Mouse (Mus musculus): ENCODE measurements at regions not wholly inside any gene's neighbourhood (a gene's known extent, or its start where the extent isn't known, plus 50 kb on each side); places are given as distances from the start of the nearest gene placed in this dataset.
"Not testable (repeated sequence)": the region's sequence is repeated elsewhere in the genome, so short reads cannot be mapped to it uniquely, and the experiment has no call there.

GRCm38 (mm10) chr17:13488608-13489324 is 134.4 kb downstream of the Tcp10c start:
- no peak for DNase-seq (ENCODE audit: low spot score in 2 of 2)

DNA sequence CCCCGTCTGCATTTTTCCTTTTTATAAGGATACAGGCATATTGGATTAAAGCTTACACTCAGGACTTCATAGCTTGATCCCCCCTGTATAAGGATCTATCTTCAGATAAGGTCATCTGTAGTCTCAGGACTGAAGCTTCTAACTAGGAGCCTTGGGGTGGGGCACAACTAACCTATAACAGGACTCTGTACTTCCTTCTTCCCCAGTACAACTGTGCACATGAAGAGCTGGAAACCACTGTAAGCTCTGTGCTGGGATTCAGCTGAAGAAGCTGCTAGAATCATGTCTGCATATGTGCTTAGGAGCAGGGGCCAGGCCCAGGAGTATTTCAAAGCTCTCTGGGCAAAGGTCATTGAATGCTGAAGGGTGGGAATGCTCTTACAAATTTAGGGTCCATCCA is 137.9 kb downstream of the Tcp10c start:
- DNase-seq (ENCODE audit: low spot score in 2 of 2), result not testable (repeated sequence)

DNA sequence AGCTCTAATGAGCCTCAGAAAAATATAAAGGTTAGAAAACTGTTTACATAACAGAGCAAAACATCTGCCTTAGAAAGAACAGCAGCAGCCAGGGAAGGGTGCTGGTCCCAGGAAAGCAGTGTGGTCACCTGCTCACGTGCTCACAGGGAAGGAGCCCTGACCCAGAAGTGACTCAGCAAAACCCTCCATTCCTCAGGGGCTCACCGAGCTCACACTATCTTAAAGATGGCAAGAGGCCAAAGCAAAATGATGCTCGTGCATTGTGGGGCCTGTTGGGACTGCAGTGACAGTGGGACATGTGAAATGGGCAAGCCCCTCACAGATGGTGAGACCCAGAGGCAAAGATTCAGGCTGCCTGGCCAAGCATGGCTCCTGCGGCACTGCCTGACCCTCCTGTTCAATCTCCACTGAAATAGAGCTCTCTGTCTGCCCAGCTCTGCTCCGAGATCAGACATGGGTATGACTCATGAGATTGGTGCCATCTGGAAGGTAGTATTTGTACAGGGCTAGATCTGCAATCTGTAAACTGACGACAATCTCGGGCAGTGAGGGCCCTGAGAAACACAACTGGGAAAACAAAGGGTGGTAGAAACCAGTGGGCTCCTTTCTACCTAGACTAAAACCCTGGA is 138.4 kb downstream of the Tcp10c start:
- DNase-seq (ENCODE audit: low spot score in 2 of 2), result not testable (repeated sequence)

- DNase-seq (ENCODE audit: low spot score in 2 of 2), result not testable (repeated sequence)
These were observed 139.5 kb downstream of the Tcp10c start for GRCm38 (mm10) chr17:13493866-13494265.

DNA sequence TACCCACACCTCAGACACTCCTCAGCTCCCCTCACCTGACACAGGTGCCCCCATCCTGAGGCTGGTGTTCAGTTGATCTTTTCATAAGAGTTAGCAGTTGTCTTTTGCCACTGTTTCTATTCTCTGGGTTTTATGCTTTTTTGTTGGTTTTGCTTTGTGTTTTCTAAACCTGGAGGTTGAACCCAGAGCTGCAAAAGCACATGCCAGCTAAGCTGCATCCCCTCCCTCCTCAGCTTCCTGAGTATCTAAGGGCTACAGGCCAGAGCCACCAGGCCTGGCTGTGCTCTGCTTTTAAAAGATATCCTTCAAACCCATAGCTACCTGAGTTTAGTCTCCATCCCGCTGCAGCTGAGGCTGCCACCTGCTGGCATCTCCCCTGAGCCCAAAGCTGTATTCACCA is 140.1 kb downstream of the Tcp10c start:
- not testable (repeated sequence) for DNase-seq (ENCODE audit: low spot score in 2 of 2)

DNA sequence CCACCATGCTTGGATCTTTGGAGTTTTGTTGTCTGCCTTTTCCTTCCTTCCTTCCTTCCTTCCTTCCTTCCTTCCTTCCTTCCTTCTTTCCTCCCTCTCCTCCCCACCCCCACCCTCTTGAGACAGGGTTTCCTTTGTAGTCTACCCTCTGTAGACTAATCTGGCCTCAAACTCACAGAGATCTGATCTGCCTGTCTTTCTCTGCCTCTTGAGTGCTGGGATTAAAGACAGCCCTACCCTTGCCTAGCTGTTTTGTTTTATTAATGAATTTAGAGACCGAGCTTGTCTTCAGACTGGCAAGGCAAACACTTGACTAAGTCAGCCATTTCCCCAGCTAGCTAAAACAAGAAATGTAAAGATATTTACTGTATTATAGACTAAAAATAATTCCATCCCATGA is 150.0 kb downstream of the Tcp10c start:
- DNase-seq (ENCODE audit: low spot score in 2 of 2), result not testable (repeated sequence)

DNA sequence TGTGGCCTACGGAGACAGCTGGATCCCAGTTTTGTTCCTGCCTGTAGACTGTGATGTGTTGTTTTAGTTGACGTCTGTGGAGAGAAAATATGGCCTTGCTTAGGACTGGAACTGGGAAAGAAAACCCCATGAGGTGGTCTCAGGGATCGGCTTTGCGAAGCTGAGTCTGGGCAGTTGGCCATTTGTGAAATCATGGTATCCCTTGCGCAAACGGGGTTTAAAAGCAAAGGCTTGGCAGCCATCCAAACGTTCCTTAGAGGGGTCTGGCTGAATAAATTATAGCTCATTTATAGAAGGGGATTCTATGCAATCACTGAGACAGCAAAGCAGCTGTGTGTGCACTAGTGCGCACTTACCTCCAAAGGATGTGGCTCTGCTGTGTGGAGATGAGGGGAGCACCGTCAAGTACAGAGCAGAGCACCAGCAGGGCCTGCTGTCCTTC is 150.5 kb downstream of the Tcp10c start:
- DNase-seq (ENCODE audit: low spot score in 2 of 2), result not testable (repeated sequence)

- not testable (repeated sequence) for DNase-seq (ENCODE audit: low spot score in 2 of 2)
These were observed 153.2 kb downstream of the Tcp10c start for GRCm38 (mm10) chr17:13507397-13508063.

DNA sequence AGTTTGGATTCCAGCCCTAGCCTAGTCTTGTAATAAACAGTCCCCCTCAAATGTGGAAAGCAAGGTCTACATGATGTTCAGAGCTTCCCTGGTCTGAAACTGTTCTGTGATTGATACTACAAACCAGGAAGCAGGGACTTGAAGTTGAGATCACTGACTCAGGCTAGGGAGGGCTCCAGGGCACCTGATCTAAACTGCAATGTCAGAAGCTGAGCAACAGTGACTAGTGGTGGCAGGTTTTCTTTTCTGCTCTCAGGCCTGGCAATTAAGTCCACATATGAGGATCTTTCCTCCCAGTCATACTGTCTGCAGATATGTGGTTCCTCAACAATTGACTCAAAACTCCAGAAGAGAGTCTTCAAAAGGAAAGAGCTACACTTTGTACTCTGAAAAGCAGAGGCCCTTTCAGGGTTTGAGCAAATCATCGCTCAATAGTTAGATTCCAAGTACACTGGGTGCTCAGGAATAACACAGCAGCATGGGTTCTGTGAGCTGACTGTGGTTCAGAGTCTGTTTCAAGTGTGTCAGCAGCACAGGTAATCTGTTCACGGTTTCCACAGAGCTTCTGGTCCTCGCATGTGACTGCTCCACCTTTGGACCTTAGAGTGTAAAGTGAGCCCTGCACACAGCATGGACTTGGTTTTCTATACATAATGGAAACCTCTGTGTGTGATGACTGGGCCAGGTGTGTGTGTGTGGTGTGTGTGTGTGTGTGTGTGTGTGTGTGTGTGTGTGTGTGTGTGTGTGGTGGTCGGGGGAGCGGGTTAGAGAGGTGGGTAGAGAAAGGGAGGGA is 165.2 kb downstream of the Tcp10c start:
- DNase-seq (ENCODE audit: low spot score in 2 of 2), result not testable (repeated sequence)

DNA sequence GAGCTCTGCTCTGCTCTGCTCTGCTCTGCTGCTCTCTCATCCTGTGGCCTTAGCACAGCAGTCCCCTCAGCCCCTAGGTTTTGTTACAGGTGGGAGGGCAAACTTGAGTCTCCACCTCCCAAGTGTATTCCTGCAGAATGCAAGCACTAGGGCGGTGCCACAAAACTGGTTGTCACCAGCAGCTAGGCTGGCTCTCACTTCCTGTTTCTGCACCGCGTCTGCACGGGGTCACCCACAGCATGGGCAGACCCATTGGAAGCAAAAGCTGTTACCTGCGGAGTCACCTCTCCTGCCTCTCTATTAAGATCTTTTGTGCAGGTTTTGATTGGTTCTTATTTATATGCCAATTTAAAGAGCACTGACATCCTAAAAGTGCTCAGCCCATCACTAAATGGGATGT is 178.2 kb downstream of the Tcp10c start:
- not testable (repeated sequence) for DNase-seq (ENCODE audit: low spot score in 2 of 2)

GRCm38 (mm10) chr17:13540446-13541241 is 186.3 kb downstream of the Tcp10c start:
- no peak for DNase-seq (ENCODE audit: low spot score in 2 of 2)

GRCm38 (mm10) chr17:13541249-13541648 is 186.9 kb downstream of the Tcp10c start:
- no peak for DNase-seq (ENCODE audit: low spot score in 2 of 2)

DNA sequence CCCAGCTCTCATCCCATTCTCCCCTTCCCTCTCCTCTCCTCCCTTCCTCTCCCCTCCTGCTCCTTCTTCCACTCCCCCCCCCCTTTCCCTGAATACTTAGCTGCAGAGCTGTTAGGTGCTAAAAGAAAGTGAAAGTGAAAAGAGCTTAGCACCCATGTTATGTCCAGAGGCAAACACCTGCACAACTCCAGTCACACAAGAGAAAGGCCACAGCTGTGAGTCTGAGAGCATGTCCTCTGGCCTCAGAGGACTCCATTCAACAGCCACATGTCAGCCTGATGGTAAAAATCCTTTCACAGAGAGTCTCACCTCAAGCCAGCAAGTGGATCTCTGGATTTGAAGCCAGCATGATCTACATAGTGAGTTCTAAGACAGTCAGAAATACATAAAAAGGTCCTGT is 187.9 kb downstream of the Tcp10c start:
- no peak for DNase-seq (ENCODE audit: low spot score in 2 of 2)

- no peak for DNase-seq (ENCODE audit: low spot score in 2 of 2)
These were observed 188.5 kb downstream of the Tcp10c start for GRCm38 (mm10) chr17:13542856-13543255.

- no peak for DNase-seq (ENCODE audit: low spot score in 2 of 2)
These were observed 189.8 kb downstream of the Tcp10c start for GRCm38 (mm10) chr17:13544036-13544795.

GRCm38 (mm10) chr17:13546249-13546648 is 191.9 kb downstream of the Tcp10c start:
- DNase-seq (ENCODE audit: low spot score in 2 of 2), result peak in 1 of 2 experiments; percentile 53

GRCm38 (mm10) chr17:13546669-13547085 is 192.3 kb downstream of the Tcp10c start:
- DNase-seq (ENCODE audit: low spot score in 2 of 2), result peak; percentile 92 to 93

DNA sequence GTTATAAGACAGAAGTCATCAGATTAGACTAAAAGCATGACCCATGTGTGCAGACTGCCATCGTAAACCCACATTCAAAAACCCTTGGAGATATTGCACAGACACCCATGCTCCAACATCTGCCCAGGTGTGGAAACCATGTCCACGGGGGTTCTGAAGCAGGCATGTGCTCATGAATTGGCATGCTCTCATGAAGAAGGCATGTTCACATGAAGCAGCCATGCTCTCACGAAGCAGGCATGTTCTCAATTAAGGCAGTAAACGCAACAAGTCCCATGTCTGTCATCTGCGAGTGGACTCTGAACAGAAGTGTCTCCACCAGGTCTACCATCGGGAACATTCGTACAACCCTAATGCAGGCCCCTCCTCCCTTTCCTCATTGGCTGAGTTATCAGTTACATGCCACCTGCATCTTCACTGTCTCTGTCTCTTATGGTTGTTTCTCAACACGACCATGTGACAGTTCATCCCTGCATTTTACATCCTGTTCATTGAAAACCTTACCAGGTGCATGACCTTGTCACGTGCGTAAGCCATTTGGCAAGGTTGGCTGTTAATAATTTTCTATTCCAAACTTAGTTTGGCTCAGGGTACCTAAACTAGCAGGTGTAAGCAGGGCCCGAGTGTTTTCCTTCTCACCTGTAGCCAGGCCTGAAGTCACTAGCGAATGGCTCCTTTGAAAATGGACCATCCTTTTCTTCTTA is 193.4 kb downstream of the Tcp10c start:
- no peak for DNase-seq (ENCODE audit: low spot score in 2 of 2)

All from layer of hippocampus, adult 8-10 months (tissue).